Mouse (Mus musculus) neural tube, embryonic 15.5 days (tissue): ENCODE measurements around the gene Cygb. TPM values are rescaled to one million over a fixed set of nuclear protein-coding genes. Genes with fewer than 3 reads are reported as not detected.

Experiments used
- ATAC-seq: fragments of 200-750 bp; cut with Nextera tagmentation; 2 replicates; pipeline ENCODE4 v1.8.0; 2017; ENCODE audit warnings: mild to moderate bottlenecking, moderate TSS enrichment, moderate library complexity; ENCODE audit not compliant: low FRiP score
- H3K27ac ChIP-seq: fragments of 300-500 bp; sonication (generic); replicated peaks from 2 replicates; pipeline ENCODE4 v1.5.1; 2015; ENCODE audit warnings: mild to moderate bottlenecking, inconsistent platforms
- H3K27me3 ChIP-seq: fragments of 300-500 bp; sonication (generic); replicated peaks from 2 replicates; pipeline ENCODE4 v1.6.1; 2015; ENCODE audit warnings: inconsistent platforms
- H3K36me3 ChIP-seq: fragments of 300-500 bp; sonication (generic); 2 replicates; pipeline ENCODE4 v1.6.1; 2015; ENCODE audit warnings: inconsistent platforms
- H3K4me1 ChIP-seq: fragments of 300-500 bp; sonication (generic); 2 replicates; pipeline ENCODE4 v1.6.1; 2015; ENCODE audit warnings: inconsistent platforms
- H3K4me2 ChIP-seq: fragments of 300-500 bp; sonication (generic); 2 replicates; pipeline ENCODE4 v1.6.1; 2015; ENCODE audit warnings: inconsistent platforms, mild to moderate bottlenecking, moderate library complexity
- H3K4me3 ChIP-seq: fragments of 300-500 bp; sonication (generic); replicated peaks from 2 replicates; pipeline ENCODE4 v1.5.1; 2015; ENCODE audit warnings: mild to moderate bottlenecking, inconsistent platforms
- H3K9ac ChIP-seq: fragments of 300-500 bp; sonication (generic); replicated peaks from 2 replicates; pipeline ENCODE4 v1.6.1; 2015; ENCODE audit warnings: mild to moderate bottlenecking, inconsistent platforms
- H3K9me3 ChIP-seq: fragments of 300-500 bp; sonication (generic); replicated peaks from 2 replicates; pipeline ENCODE4 v1.6.1; 2016; ENCODE audit warnings: inconsistent platforms
- WGBS: fragments of 180-500 bp; shearing (Covaris S2); methylation state at CpG from one replicate; pipeline ENCODE4 v1.1.7; 2015; ENCODE audit warnings: mixed read lengths; 5-methylcytosine and 5-hydroxymethylcytosine counted together
- polyA plus RNA-seq: library from polyadenylated mRNA; unstranded; fragments of >200 nt; fragmentation: Nextera tagmentation; extraction: Ambion mirVana; gene quantifications from 2 replicates; pipeline ENCODE4 v1.2.1, GENCODE M21; 2015

Gene Cygb
- polyA plus RNA-seq, result 28.7 and 31.1 TPM in 2 replicates

GRCm38 (mm10) chr11:116654255-116654821, at the start of gene Cygb:
Gene Cygb, minus strand, starts transcription at chr11:116654313.
- Histone ChIP-seq H3K27me3 (peaks cover 12% of the 10 kb centered on the region), H3K9me3 (no peaks in the 10 kb centered on the region), H3K27ac (peak within 1 kb of the TSS; percentile 62), H3K9ac (peak within 1 kb of the TSS; percentile 76), H3K36me3 (no peaks in the 10 kb centered on the region), H3K4me1 (peaks cover 58% of the 10 kb centered on the region), H3K4me2 (peak within 1 kb of the TSS; percentile 95), H3K4me3 (peak within 1 kb of the TSS; percentile 66)
- ATAC-seq, result peak; percentile 48
- WGBS, result 6% methylated on average over 27 of the region's 28 CpGs

- Histone ChIP-seq H3K27ac (no peak overlapping the region), H3K9ac (no peak overlapping the region), H3K9me3 (no peaks in the 10 kb centered on the region), H3K4me3 (no peak overlapping the region), H3K4me1 (no peaks in the 10 kb centered on the region), H3K4me2 (no peak overlapping the region), H3K36me3 (no peaks in the 10 kb centered on the region), H3K27me3 (peaks cover 4% of the 10 kb centered on the region; the same call in 1 of the 2 replicates)
- no peak for ATAC-seq
- WGBS, result 39% methylated on average over 5 of the region's 5 CpGs
Measured at GRCm38 (mm10) chr11:116701377-116701841, 47.3 kb upstream of the Cygb start.

- H3K4me1 ChIP-seq, result peaks cover 16% of the 10 kb centered on the region
Measured at GRCm38 (mm10) chr11:116697521-116697920, 43.4 kb upstream of the Cygb start.

GRCm38 (mm10) chr11:116696426-116696825, 42.3 kb upstream of the Cygb start:
- Histone ChIP-seq H3K9me3 (no peaks in the 10 kb centered on the region), H3K27ac (no peak overlapping the region), H3K9ac (no peak overlapping the region), H3K36me3 (no peaks in the 10 kb centered on the region), H3K4me1 (peaks cover 16% of the 10 kb centered on the region), H3K4me2 (no peak overlapping the region), H3K27me3 (peaks cover 37% of the 10 kb centered on the region), H3K4me3 (no peak overlapping the region)
- no peak for ATAC-seq
- 85% methylated on average over 4 of the region's 4 CpGs for WGBS

More at GRCm38 (mm10) chr11:116697521-116697920, 43.4 kb upstream of the Cygb start:
- Histone ChIP-seq H3K27ac (no peak overlapping the region), H3K9ac (no peak overlapping the region), H3K9me3 (no peaks in the 10 kb centered on the region), H3K36me3 (no peaks in the 10 kb centered on the region), H3K4me2 (no peak overlapping the region), H3K27me3 (peaks cover 37% of the 10 kb centered on the region), H3K4me3 (no peak overlapping the region)
- ATAC-seq, result no peak
- 71% methylated on average over 9 of the region's 9 CpGs for WGBS

GRCm38 (mm10) chr11:116695194-116695880, 41.2 kb upstream of the Cygb start:
- Histone ChIP-seq H3K27me3 (peaks cover 37% of the 10 kb centered on the region), H3K36me3 (no peaks in the 10 kb centered on the region), H3K27ac (no peak overlapping the region), H3K9ac (no peak overlapping the region), H3K9me3 (no peaks in the 10 kb centered on the region), H3K4me1 (peaks cover 16% of the 10 kb centered on the region), H3K4me3 (no peak overlapping the region), H3K4me2 (0 out of 2 replicates have a peak overlapping the region, but pooled peaks have one; percentile 57)
- no peak for ATAC-seq
- 23% methylated on average over 23 of the region's 23 CpGs for WGBS

GRCm38 (mm10) chr11:116694250-116695193, 40.4 kb upstream of the Cygb start:
- peaks cover 37% of the 10 kb centered on the region for H3K27me3 ChIP-seq
- H3K4me2 ChIP-seq, result peak overlapping the region; percentile 57
- no peaks in the 10 kb centered on the region for H3K36me3 ChIP-seq
- H3K4me1 ChIP-seq, result peaks cover 16% of the 10 kb centered on the region
- ATAC-seq, result no peak
- no peak overlapping the region for H3K27ac ChIP-seq
- H3K9me3 ChIP-seq, result no peaks in the 10 kb centered on the region
- 1% methylated on average over 69 of the region's 73 CpGs for WGBS
- H3K9ac ChIP-seq, result peak overlapping the region; percentile 38
- peak overlapping the region; percentile 33 for H3K4me3 ChIP-seq

GRCm38 (mm10) chr11:116693899-116694249, 39.8 kb upstream of the Cygb start:
- Histone ChIP-seq H3K9ac (peak overlapping the region; percentile 38; the same call in 1 of the 2 replicates), H3K27me3 (peaks cover 37% of the 10 kb centered on the region), H3K4me3 (peak overlapping the region; percentile 33), H3K27ac (no peak overlapping the region), H3K4me1 (peaks cover 16% of the 10 kb centered on the region), H3K4me2 (peak overlapping the region; percentile 57), H3K9me3 (no peaks in the 10 kb centered on the region), H3K36me3 (no peaks in the 10 kb centered on the region)
- 35% methylated on average over 4 of the region's 4 CpGs for WGBS
- no peak for ATAC-seq

- Histone ChIP-seq H3K27me3 (peaks cover 29% of the 10 kb centered on the region), H3K4me1 (peaks cover 16% of the 10 kb centered on the region), H3K4me2 (no peak overlapping the region), H3K9me3 (no peaks in the 10 kb centered on the region), H3K9ac (no peak overlapping the region), H3K4me3 (no peak overlapping the region), H3K27ac (no peak overlapping the region), H3K36me3 (peaks cover under 1% of the 10 kb centered on the region; the same call in 1 of the 2 replicates)
- ATAC-seq, result no peak
- WGBS, result 53% methylated on average over 18 of the region's 18 CpGs
Measured at GRCm38 (mm10) chr11:116690701-116691575, 36.8 kb upstream of the Cygb start.

GRCm38 (mm10) chr11:116689622-116690021, 35.5 kb upstream of the Cygb start:
- no peak overlapping the region for H3K9ac ChIP-seq
- no peak overlapping the region for H3K4me3 ChIP-seq
- WGBS, result 94% methylated on average over 10 of the region's 10 CpGs
- peaks cover 3% of the 10 kb centered on the region; the same call in 1 of the 2 replicates for H3K36me3 ChIP-seq
- H3K9me3 ChIP-seq, result no peaks in the 10 kb centered on the region
- peaks cover 17% of the 10 kb centered on the region for H3K27me3 ChIP-seq
- no peak overlapping the region for H3K27ac ChIP-seq
- ATAC-seq, result no peak
- H3K4me1 ChIP-seq, result peaks cover 8% of the 10 kb centered on the region
- no peak overlapping the region for H3K4me2 ChIP-seq

- Histone ChIP-seq H3K36me3 (peaks cover 9% of the 10 kb centered on the region), H3K4me3 (no peak overlapping the region), H3K27ac (no peak overlapping the region), H3K27me3 (peaks cover 3% of the 10 kb centered on the region; the same call in 1 of the 2 replicates), H3K9ac (no peak overlapping the region), H3K4me2 (no peak overlapping the region), H3K4me1 (no peaks in the 10 kb centered on the region), H3K9me3 (no peaks in the 10 kb centered on the region)
- no peak for ATAC-seq
- 77% methylated on average over 8 of the region's 8 CpGs for WGBS
Measured at GRCm38 (mm10) chr11:116687897-116688296, 33.8 kb upstream of the Cygb start.
